Comparison of ENCODE assay signal across 17 mouse cellular contexts in genomic region chr16:28919320-28919885, GRCm38 (mm10). TPM values are rescaled to one million over a fixed set of nuclear protein-coding genes. Genes with fewer than 3 reads are reported as not detected.
DNase-seq lines count a peak whose midpoint lies in the region; ATAC-seq and TF ChIP-seq lines count a peak whose summit lies in the region.
"Had no signal": no experiment of that assay in that cellular context is flagged by ENCODE, and none has a peak within 500 bp of the region (broad histone marks: within the 10 kb centered on the region; RNA-seq: fewer than 3 reads in every experiment).

No protein-coding gene starts in this region.

- H3K36me3 ChIP-seq in embryonic facial prominence, embryonic 11.5 days (replicated peaks; ENCODE audit: control insufficient read depth, insufficient read depth, low read depth, low read length): no peaks in the 10 kb centered on the region
- peaks cover 11% of the 10 kb centered on the region; the same call in 1 of the 2 replicates for H3K36me3 ChIP-seq in embryonic facial prominence, embryonic 10.5 days (replicated peaks)
- no peaks in the 10 kb centered on the region for H3K36me3 ChIP-seq in midbrain, embryonic 11.5 days (ENCODE audit: control insufficient read depth, insufficient read depth, low read length)
- H3K36me3 ChIP-seq in midbrain, embryonic 14.5 days (ENCODE audit: control insufficient read depth, insufficient read depth, low read length): no peaks in the 10 kb centered on the region; the same call in 1 of the 2 replicates
- no peaks in the 10 kb centered on the region for H3K36me3 ChIP-seq in forebrain, embryonic 15.5 days
- no peaks in the 10 kb centered on the region for H3K36me3 ChIP-seq in myocyte (ENCODE audit: control insufficient read depth, insufficient read depth)
- H3K36me3 ChIP-seq: liver, embryonic 12.5 days had no signal

- H3ac ChIP-seq in myocyte (ENCODE audit: control insufficient read depth, insufficient read length): no peak overlapping the region

- no peak overlapping the region for H3K27ac ChIP-seq in embryonic facial prominence, embryonic 11.5 days (replicated peaks; ENCODE audit: low read depth, low read length)
- H3K27ac ChIP-seq in embryonic facial prominence, embryonic 10.5 days (replicated peaks): no peak overlapping the region
- H3K27ac ChIP-seq in midbrain, embryonic 11.5 days (ENCODE audit: low read depth, low read length): no peak overlapping the region
- H3K27ac ChIP-seq in midbrain, embryonic 14.5 days (replicated peaks; ENCODE audit: low read depth, low read length): no peak overlapping the region
- H3K27ac ChIP-seq in forebrain, embryonic 15.5 days (replicated peaks): no peak overlapping the region
- H3K27ac ChIP-seq: left cerebral cortex, adult 2 months; liver, embryonic 12.5 days had no signal

- H3K4me3 ChIP-seq in embryonic facial prominence, embryonic 11.5 days (ENCODE audit: low read depth, low read length): no peak overlapping the region
- H3K4me3 ChIP-seq in embryonic facial prominence, embryonic 10.5 days: no peak overlapping the region
- H3K4me3 ChIP-seq in midbrain, embryonic 11.5 days (ENCODE audit: low read depth, low read length): no peak overlapping the region
- H3K4me3 ChIP-seq in midbrain, embryonic 14.5 days (replicated peaks; ENCODE audit: low read depth, low read length): no peak overlapping the region
- H3K4me3 ChIP-seq in forebrain, embryonic 15.5 days: no peak overlapping the region
- no peak overlapping the region for H3K4me3 ChIP-seq in myocyte
- H3K4me3 ChIP-seq: left cerebral cortex, adult 2 months; liver, embryonic 12.5 days had no signal

- ATAC-seq in embryonic facial prominence, embryonic 11.5 days (replicated peaks; ENCODE audit: insufficient number of reproducible peaks, low FRiP score, low TSS enrichment, low read depth): 0 out of 2 replicates have a peak, but pooled peaks have one; percentile 61
- peak; percentile 36; the same call in 1 of the 2 replicates for ATAC-seq in midbrain, embryonic 11.5 days (ENCODE audit: low FRiP score)
- ATAC-seq in midbrain, embryonic 14.5 days (ENCODE audit: low FRiP score, low TSS enrichment): no peak
- peak; percentile 47; the same call in 1 of the 2 replicates for ATAC-seq in forebrain, embryonic 15.5 days (replicated peaks)
- ATAC-seq: intestine, embryonic 16.5 days; liver, embryonic 12.5 days; Patski had no signal

- H3K9ac ChIP-seq in embryonic facial prominence, embryonic 11.5 days (replicated peaks; ENCODE audit: low read length): no peak overlapping the region
- no peak overlapping the region for H3K9ac ChIP-seq in midbrain, embryonic 11.5 days (ENCODE audit: low read length)
- no peak overlapping the region for H3K9ac ChIP-seq in midbrain, embryonic 14.5 days (replicated peaks; ENCODE audit: low read length)
- no peak overlapping the region for H3K9ac ChIP-seq in forebrain, embryonic 15.5 days (replicated peaks)
- H3K9ac ChIP-seq: liver, embryonic 12.5 days had no signal

- 51% methylated on average over 11 of the region's 11 CpGs for WGBS in embryonic facial prominence, embryonic 11.5 days
- 60% methylated on average over 11 of the region's 11 CpGs for WGBS in embryonic facial prominence, embryonic 10.5 days
- 57% methylated on average over 11 of the region's 11 CpGs for WGBS in midbrain, embryonic 11.5 days
- WGBS in midbrain, embryonic 14.5 days: 68% methylated on average over 11 of the region's 11 CpGs
- 68% methylated on average over 11 of the region's 11 CpGs for WGBS in forebrain, embryonic 15.5 days

- no peaks in the 10 kb centered on the region for H3K9me3 ChIP-seq in embryonic facial prominence, embryonic 11.5 days (replicated peaks; ENCODE audit: control insufficient read depth, low read length)
- no peaks in the 10 kb centered on the region for H3K9me3 ChIP-seq in embryonic facial prominence, embryonic 10.5 days
- no peaks in the 10 kb centered on the region for H3K9me3 ChIP-seq in midbrain, embryonic 11.5 days (ENCODE audit: control insufficient read depth, low read length)
- H3K9me3 ChIP-seq in midbrain, embryonic 14.5 days (ENCODE audit: control insufficient read depth, low read length): no peaks in the 10 kb centered on the region
- H3K9me3 ChIP-seq in forebrain, embryonic 15.5 days: no peaks in the 10 kb centered on the region
- H3K9me3 ChIP-seq: liver, embryonic 12.5 days had no signal

- no peaks in the 10 kb centered on the region for H3K79me2 ChIP-seq in myocyte (ENCODE audit: control insufficient read depth, insufficient read depth)

- DNase-seq in embryonic facial prominence, embryonic 11.5 days (ENCODE audit: low spot score): peak; percentile 21
- DNase-seq in embryonic facial prominence, embryonic 10.5 days (ENCODE audit: low spot score): no peak
- DNase-seq in midbrain, embryonic 11.5 days (ENCODE audit: low spot score, missing footprints): no peak
- no peak for DNase-seq in midbrain, embryonic 14.5 days
- no peak for DNase-seq in c-Kit-positive CD71-positive TER-119-positive erythroid progenitor cells, embryonic 14.5 days (ENCODE audit: low spot score)
- no peak for DNase-seq in left cerebral cortex, adult 11 months (ENCODE audit: low spot score)
- DNase-seq: cerebellum, adult 9-10 months; heart, adult 11 months; heart, postnatal 14 days; right cerebral cortex, postnatal 4 days; thymus, postnatal 14 days had no signal

- TF ChIP-seq POLR2A in myocyte (IDR thresholded peaks at IDR 0.05; ENCODE audit: insufficient read length, low read depth): no peak

- H3K4me1 ChIP-seq in embryonic facial prominence, embryonic 11.5 days (ENCODE audit: control insufficient read depth, insufficient read depth, low read length): no peaks in the 10 kb centered on the region
- H3K4me1 ChIP-seq in embryonic facial prominence, embryonic 10.5 days: peaks cover 18% of the 10 kb centered on the region
- peaks cover 6% of the 10 kb centered on the region; the same call in 1 of the 2 replicates for H3K4me1 ChIP-seq in midbrain, embryonic 11.5 days (ENCODE audit: control insufficient read depth, insufficient read depth, low read length)
- H3K4me1 ChIP-seq in midbrain, embryonic 14.5 days (ENCODE audit: control insufficient read depth, insufficient read depth, low read length): peaks cover under 1% of the 10 kb centered on the region; the same call in 1 of the 2 replicates
- H3K4me1 ChIP-seq in forebrain, embryonic 15.5 days: peaks cover 11% of the 10 kb centered on the region; the same call in 1 of the 2 replicates

- H3K4me2 ChIP-seq in embryonic facial prominence, embryonic 11.5 days (ENCODE audit: low read depth, low read length): no peak overlapping the region
- no peak overlapping the region for H3K4me2 ChIP-seq in midbrain, embryonic 11.5 days
- H3K4me2 ChIP-seq in midbrain, embryonic 14.5 days (ENCODE audit: low read length): no peak overlapping the region
- no peak overlapping the region for H3K4me2 ChIP-seq in forebrain, embryonic 15.5 days (replicated peaks)
- no peak overlapping the region for H3K4me2 ChIP-seq in myocyte (ENCODE audit: low read depth)
- H3K4me2 ChIP-seq: liver, embryonic 12.5 days had no signal

- no peaks in the 10 kb centered on the region for H3K27me3 ChIP-seq in embryonic facial prominence, embryonic 11.5 days (ENCODE audit: control insufficient read depth, insufficient read depth, low read length)
- H3K27me3 ChIP-seq in embryonic facial prominence, embryonic 10.5 days (replicated peaks; ENCODE audit: low read depth, poor library complexity, severe bottlenecking): no peaks in the 10 kb centered on the region
- H3K27me3 ChIP-seq in midbrain, embryonic 11.5 days (ENCODE audit: control insufficient read depth, insufficient read depth, low read length): no peaks in the 10 kb centered on the region
- H3K27me3 ChIP-seq in midbrain, embryonic 14.5 days (ENCODE audit: control insufficient read depth, insufficient read depth, low read length): no peaks in the 10 kb centered on the region
- no peaks in the 10 kb centered on the region for H3K27me3 ChIP-seq in forebrain, embryonic 15.5 days
- H3K27me3 ChIP-seq in myocyte (ENCODE audit: control insufficient read depth, insufficient read depth, insufficient read length): no peaks in the 10 kb centered on the region
- H3K27me3 ChIP-seq: liver, embryonic 12.5 days; Patski had no signal

TF ChIP-seq in myocyte, 11 proteins besides CTCF, POLR2A, EP300 and RAD21:
- TF ChIP-seq SRF (IDR thresholded peaks at IDR 0.05; ENCODE audit: control insufficient read depth, insufficient read length, low read depth): no peak
- TF ChIP-seq POLR2AphosphoS2 (IDR thresholded peaks at IDR 0.05; ENCODE audit: insufficient read length, low read depth): no peak
- TF ChIP-seq MYOD1 (IDR thresholded peaks at IDR 0.05; ENCODE audit: control insufficient read depth in 1 of 3, insufficient read length in 2 of 3, low read depth in 2 of 3): peak; percentile 11 to 86 (median 81)
- no peak for TF ChIP-seq REST (IDR thresholded peaks at IDR 0.05; ENCODE audit: insufficient read depth, insufficient read length)
- TF ChIP-seq TCF12 (IDR thresholded peaks at IDR 0.05; ENCODE audit: insufficient read depth, poor library complexity, severe bottlenecking): peak; percentile 79
- no peak for TF ChIP-seq MAX (IDR thresholded peaks at IDR 0.05; ENCODE audit: low read depth)
- no peak for TF ChIP-seq USF1 (IDR thresholded peaks at IDR 0.05; ENCODE audit: low read depth)
- TF ChIP-seq CEBPB (IDR thresholded peaks at IDR 0.05; ENCODE audit: insufficient read depth, poor library complexity, severe bottlenecking): no peak
- TF ChIP-seq MYOG (IDR thresholded peaks at IDR 0.05; ENCODE audit: control insufficient read depth in 1 of 3, insufficient read depth in 1 of 3, insufficient read length in 2 of 3, low read depth in 2 of 3): peak; percentile 31 to 78 (median 76)
- peak; percentile 42 for TF ChIP-seq TCF3 (IDR thresholded peaks at IDR 0.05; ENCODE audit: insufficient read length, low read depth)

RNA-seq across cellular contexts. Expression of gene Mb21d2, which starts 10.1 kb away (rescaled TPM):
- 11.5 and 11.6 TPM in 2 replicates for polyA plus RNA-seq in embryonic facial prominence, embryonic 11.5 days (2014; fragmentation: Nextera tagmentation; extraction: Ambion mirVana)
- polyA plus RNA-seq in embryonic facial prominence, embryonic 10.5 days (2016; fragmentation: Nextera tagmentation; extraction: Ambion mirVana): 6.8 and 7.3 TPM in 2 replicates
- polyA plus RNA-seq in midbrain, embryonic 11.5 days (2014; fragmentation: Nextera tagmentation; extraction: Ambion mirVana): 9.3 and 10.4 TPM in 2 replicates
- 18.0 TPM in 2 replicates for polyA plus RNA-seq in midbrain, embryonic 14.5 days (2014; fragmentation: Nextera tagmentation; extraction: Ambion mirVana)
- polyA plus RNA-seq in forebrain, embryonic 15.5 days (2015; fragmentation: Nextera tagmentation; extraction: Ambion mirVana): 9.5 and 10.5 TPM in 2 replicates
- 6.0 TPM for polyA plus RNA-seq in myocyte (2012; fragmentation: generic; extraction: Trizol)
